Mouse (Mus musculus) embryonic facial prominence, embryonic 12.5 days (tissue): ENCODE results near the gene Mansc1. TPM values are rescaled to one million over a fixed set of nuclear protein-coding genes. Genes with fewer than 3 reads are reported as not detected.

Experiments used
- ATAC-seq: fragments of 200-750 bp; cut with Nextera tagmentation; 2 replicates; pipeline ENCODE4 v1.8.0; 2017; ENCODE audit not compliant: insufficient number of reproducible peaks, insufficient read depth, low FRiP score, low TSS enrichment
- H3K27ac ChIP-seq: fragments of 300-500 bp; sonication (generic); 2 replicates; pipeline ENCODE4 v1.5.1; 2016; ENCODE audit warnings: mild to moderate bottlenecking
- H3K27me3 ChIP-seq: fragments of 300-500 bp; sonication (generic); 2 replicates; pipeline ENCODE4 v1.6.1; 2016; ENCODE audit warnings: mild to moderate bottlenecking, moderate library complexity
- H3K36me3 ChIP-seq: fragments of 300-500 bp; sonication (generic); 2 replicates; pipeline ENCODE4 v1.6.1; 2016; ENCODE audit warnings: mild to moderate bottlenecking
- H3K4me1 ChIP-seq: fragments of 300-500 bp; sonication (generic); 2 replicates; pipeline ENCODE4 v1.6.1; 2016
- H3K4me2 ChIP-seq: fragments of 300-500 bp; sonication (generic); replicated peaks from 2 replicates; pipeline ENCODE4 v1.6.1; 2016; ENCODE audit warnings: mild to moderate bottlenecking, moderate library complexity
- H3K4me3 ChIP-seq: fragments of 300-500 bp; sonication (generic); 2 replicates; pipeline ENCODE4 v1.5.1; 2016; ENCODE audit warnings: mild to moderate bottlenecking
- H3K9ac ChIP-seq: fragments of 300-500 bp; sonication (generic); 2 replicates; pipeline ENCODE4 v1.6.1; 2016; ENCODE audit warnings: mild to moderate bottlenecking, moderate library complexity
- H3K9me3 ChIP-seq: fragments of 300-500 bp; sonication (generic); 2 replicates; pipeline ENCODE4 v1.6.1; 2016; ENCODE audit warnings: mild to moderate bottlenecking, moderate library complexity
- WGBS: fragments of 180-500 bp; shearing (Covaris S2); methylation state at CpG from one replicate; pipeline ENCODE4 v1.1.7; 2016; 5-methylcytosine and 5-hydroxymethylcytosine counted together
- polyA plus RNA-seq: library from polyadenylated mRNA; unstranded; fragments of >200 nt; fragmentation: Nextera tagmentation; extraction: Ambion mirVana; gene quantifications from 2 replicates; pipeline ENCODE4 v1.2.1, GENCODE M21; 2016

The Mansc1 gene
- polyA plus RNA-seq, 1 experiment from 2014 or later: 0.75 TPM

DNA sequence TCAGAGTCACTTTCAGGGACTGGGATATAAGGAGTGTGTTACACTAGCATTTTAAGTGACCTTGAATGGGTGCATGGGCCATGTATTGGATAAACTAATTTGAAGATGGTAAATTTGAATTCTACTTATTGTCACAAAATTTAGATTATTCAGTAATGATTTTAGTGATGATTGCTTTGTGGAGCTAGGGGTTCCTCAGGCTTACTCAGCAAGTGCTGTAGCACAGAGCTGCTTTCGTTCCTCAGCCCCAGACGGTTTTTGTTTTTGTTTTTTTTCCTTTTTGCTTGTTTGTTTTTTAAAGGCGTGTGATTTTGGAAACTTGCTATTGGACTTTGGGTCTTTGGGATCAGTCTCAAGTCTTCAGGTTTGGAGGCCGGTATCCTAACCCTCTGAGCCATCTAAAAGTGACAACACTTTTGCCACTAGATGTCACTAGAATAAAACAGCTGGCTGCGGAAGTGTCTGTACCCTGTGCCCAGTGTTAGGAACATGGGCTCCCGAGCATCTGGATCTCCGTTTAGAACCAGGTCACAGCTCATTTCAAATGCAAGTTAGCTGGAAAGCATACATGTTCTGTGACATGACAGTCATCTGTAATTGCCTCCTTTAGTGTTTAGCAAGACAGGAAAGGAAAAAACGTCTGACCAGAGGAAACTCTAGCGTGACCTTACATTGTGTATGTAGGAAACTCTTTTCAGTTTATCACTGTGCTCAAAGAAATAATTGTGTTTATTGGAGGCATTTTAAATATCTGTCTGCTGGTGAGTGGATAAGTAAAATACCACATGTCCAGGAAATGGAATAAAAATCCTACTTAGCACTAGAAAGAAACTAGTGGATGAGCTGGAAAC is 27.0 kb upstream of the Mansc1 start:
- Histone ChIP-seq H3K4me3 (no peak overlapping the region), H3K9ac (no peak overlapping the region), H3K27ac (no peak overlapping the region), H3K9me3 (no peaks in the 10 kb centered on the region), H3K4me2 (no peak overlapping the region), H3K27me3 (no peaks in the 10 kb centered on the region), H3K4me1 (peaks cover 5% of the 10 kb centered on the region; the same call in 1 of the 2 replicates), H3K36me3 (no peaks in the 10 kb centered on the region)
- WGBS: 22% methylated on average over 9 of the region's 9 CpGs
- peak; percentile 88; the same call in 1 of the 2 replicates for ATAC-seq

DNA sequence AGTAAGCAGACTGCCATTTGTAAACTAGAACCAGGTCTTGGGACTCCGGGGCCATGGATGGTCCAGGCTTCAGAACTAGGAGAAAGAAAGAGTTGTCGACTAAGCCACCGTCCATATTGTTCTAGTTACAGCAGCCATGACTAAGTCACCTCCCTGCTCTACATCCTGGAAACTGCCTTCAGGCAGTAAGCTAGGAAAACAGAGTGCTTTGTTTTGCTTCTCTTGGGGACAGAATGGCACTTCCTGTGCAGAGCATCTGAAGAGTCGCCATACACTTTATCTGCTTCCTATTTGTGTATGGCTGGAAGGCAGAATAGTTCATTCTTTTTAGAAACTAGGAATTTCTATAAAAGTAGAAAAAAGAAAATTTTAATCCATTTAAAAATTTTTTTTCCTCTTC is 24.2 kb upstream of the Mansc1 start:
- no peak for ATAC-seq
- 26% methylated on average over 4 of the region's 4 CpGs for WGBS
- peak overlapping the region; percentile 41; the same call in 1 of the 2 replicates for H3K27ac ChIP-seq

DNA sequence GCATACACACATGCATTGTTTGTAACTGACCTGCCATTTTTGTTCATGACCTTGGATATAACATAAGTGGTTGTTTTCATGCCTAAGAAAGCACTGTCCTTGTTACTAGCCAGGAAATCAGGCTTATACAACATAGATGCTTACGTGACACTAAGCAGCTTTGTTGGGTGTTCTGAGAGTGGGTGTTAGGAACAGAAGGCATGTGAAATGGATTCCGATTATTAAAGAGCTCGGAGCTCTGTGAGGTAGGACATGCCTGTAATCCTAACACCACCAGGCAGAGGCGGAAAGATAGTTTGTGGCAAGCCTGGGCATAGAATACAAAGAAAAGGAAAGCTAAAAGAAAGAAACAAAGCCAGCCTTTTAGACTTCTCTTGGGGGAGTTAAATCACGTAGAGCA is 16.1 kb upstream of the Mansc1 start:
- Histone ChIP-seq H3K27ac (peak overlapping the region; percentile 25; the same call in 1 of the 2 replicates), H3K36me3 (no peaks in the 10 kb centered on the region), H3K4me1 (peaks cover 15% of the 10 kb centered on the region; the same call in 1 of the 2 replicates)

More for the DNA sequence above, 24.2 kb upstream of the Mansc1 start:
- H3K4me3 ChIP-seq: no peak overlapping the region
- peaks cover 5% of the 10 kb centered on the region; the same call in 1 of the 2 replicates for H3K4me1 ChIP-seq
- H3K4me2 ChIP-seq: no peak overlapping the region
- no peak overlapping the region for H3K9ac ChIP-seq
- no peaks in the 10 kb centered on the region for H3K27me3 ChIP-seq
- H3K36me3 ChIP-seq: no peaks in the 10 kb centered on the region
- no peaks in the 10 kb centered on the region for H3K9me3 ChIP-seq

DNA sequence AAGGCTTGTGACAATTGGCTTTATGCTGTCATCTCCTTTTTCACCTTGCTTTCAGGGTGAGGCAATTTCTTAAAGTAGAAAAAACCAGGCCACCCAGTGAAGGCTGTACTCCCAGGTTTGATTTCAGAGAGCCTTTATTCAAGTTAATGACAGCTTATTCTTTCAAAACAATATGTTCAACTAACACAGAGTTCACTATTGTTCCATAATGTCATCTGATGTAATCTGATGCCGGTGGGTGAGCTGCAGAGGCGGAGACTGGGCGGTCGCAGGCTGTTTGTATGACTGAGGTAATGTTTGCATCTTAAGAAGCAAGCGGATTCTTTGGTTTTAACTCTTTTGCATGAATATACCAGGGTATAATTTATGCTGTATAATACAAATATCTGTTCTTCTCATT is 15.3 kb upstream of the Mansc1 start:
- Histone ChIP-seq H3K36me3 (no peaks in the 10 kb centered on the region), H3K4me2 (no peak overlapping the region), H3K4me3 (no peak overlapping the region), H3K27me3 (no peaks in the 10 kb centered on the region), H3K4me1 (peaks cover 15% of the 10 kb centered on the region; the same call in 1 of the 2 replicates), H3K9ac (no peak overlapping the region), H3K9me3 (no peaks in the 10 kb centered on the region), H3K27ac (no peak overlapping the region; the same call in 1 of the 2 replicates)
- ATAC-seq: 0 out of 2 replicates have a peak, but pooled peaks have one; percentile 56
- 25% methylated on average over 5 of the region's 5 CpGs for WGBS

More for the DNA sequence above, 16.1 kb upstream of the Mansc1 start:
- no peaks in the 10 kb centered on the region for H3K9me3 ChIP-seq
- H3K4me2 ChIP-seq: no peak overlapping the region
- no peak overlapping the region for H3K4me3 ChIP-seq
- no peak overlapping the region for H3K9ac ChIP-seq
- H3K27me3 ChIP-seq: no peaks in the 10 kb centered on the region
- WGBS: 68% methylated on average over 5 of the region's 5 CpGs
- no peak for ATAC-seq

DNA sequence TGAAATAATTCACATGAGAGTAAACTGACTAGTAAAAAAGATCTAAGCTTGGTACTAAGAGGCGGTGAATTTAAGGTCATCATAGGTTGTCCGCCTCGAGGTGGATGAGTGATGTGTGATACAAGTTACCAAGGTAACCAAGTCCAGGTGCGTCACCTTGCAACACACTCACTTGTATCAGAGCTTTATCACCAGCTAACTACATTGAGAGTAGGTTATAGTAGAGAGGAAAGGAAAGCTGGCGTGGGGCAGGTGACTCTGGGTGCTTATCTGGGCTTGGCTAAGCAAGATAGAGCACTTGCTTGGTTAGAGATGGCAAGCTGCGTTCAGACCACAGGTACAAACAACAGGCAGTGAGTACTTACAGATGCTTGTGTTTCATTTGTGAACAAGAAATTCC is 14.5 kb upstream of the Mansc1 start:
- Histone ChIP-seq H3K9me3 (no peaks in the 10 kb centered on the region), H3K4me1 (peaks cover 15% of the 10 kb centered on the region; the same call in 1 of the 2 replicates), H3K36me3 (no peaks in the 10 kb centered on the region), H3K27me3 (no peaks in the 10 kb centered on the region), H3K27ac (no peak overlapping the region), H3K4me2 (no peak overlapping the region), H3K4me3 (no peak overlapping the region), H3K9ac (no peak overlapping the region)
- WGBS: 84% methylated on average over 6 of the region's 6 CpGs
- ATAC-seq: no peak

DNA sequence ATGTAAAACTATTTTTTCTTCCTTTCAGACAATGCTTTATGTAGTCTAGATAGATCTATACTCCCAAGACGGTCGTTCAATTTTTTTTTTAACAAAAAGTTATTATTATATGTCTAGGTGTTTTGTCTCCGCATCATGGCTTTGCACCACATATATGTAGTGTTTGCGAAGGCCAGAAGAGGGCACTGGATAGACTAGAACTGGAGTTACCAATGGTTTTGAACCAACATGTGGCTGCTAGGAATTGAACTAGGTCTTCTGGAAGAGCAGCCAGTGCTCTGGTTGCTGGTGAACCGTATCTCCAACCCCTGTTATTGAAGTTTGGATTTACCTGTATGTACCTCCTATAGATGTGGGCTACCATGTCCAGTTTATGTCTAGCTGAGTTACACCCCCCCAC is 11.0 kb upstream of the Mansc1 start:
- Histone ChIP-seq H3K27me3 (no peaks in the 10 kb centered on the region), H3K4me3 (no peak overlapping the region), H3K4me2 (no peak overlapping the region), H3K9ac (no peak overlapping the region), H3K36me3 (no peaks in the 10 kb centered on the region), H3K4me1 (peaks cover 9% of the 10 kb centered on the region; the same call in 1 of the 2 replicates), H3K9me3 (no peaks in the 10 kb centered on the region), H3K27ac (no peak overlapping the region)
- no peak for ATAC-seq
- 87% methylated on average over 5 of the region's 5 CpGs for WGBS

DNA sequence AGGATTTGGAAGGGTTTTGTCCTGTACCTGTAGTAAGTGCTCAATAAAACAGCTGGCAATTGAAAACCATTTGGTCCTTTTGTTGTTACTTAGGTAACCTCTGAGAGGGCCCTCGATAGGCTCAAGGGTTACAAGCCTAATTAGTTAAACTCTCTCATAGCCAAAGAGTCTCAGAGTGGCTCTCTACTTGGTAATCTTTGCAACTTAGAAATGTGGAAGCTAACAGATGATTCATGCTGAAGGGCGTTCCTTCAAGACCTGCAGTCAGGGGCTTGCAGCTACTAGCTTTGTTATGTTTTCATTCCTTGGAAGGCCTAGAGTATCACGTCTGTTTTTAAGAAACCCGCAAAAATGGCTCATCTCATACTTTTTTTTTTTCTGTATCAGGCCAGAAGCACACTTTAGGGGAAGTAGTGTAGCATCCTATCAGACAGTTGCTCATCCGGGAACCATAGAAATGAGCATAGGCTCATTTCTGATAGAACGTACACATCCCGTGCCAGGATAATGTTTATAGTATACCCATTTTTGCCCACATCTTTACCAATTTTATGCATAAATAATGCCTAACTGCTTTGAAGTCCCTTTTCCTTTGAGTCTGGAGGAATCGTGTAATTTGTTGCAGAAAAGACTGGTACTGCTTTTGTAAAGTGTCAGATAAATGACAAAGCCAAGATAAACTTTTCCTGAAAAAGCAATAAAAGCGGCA is 9.6 kb upstream of the Mansc1 start:
- Histone ChIP-seq H3K9ac (no peak overlapping the region), H3K36me3 (no peaks in the 10 kb centered on the region), H3K9me3 (no peaks in the 10 kb centered on the region), H3K4me3 (peak overlapping the region; percentile 79), H3K4me2 (peak overlapping the region; percentile 66), H3K27ac (no peak overlapping the region), H3K27me3 (no peaks in the 10 kb centered on the region), H3K4me1 (no peaks in the 10 kb centered on the region)
- WGBS: 77% methylated on average over 9 of the region's 9 CpGs
- ATAC-seq: no peak

DNA sequence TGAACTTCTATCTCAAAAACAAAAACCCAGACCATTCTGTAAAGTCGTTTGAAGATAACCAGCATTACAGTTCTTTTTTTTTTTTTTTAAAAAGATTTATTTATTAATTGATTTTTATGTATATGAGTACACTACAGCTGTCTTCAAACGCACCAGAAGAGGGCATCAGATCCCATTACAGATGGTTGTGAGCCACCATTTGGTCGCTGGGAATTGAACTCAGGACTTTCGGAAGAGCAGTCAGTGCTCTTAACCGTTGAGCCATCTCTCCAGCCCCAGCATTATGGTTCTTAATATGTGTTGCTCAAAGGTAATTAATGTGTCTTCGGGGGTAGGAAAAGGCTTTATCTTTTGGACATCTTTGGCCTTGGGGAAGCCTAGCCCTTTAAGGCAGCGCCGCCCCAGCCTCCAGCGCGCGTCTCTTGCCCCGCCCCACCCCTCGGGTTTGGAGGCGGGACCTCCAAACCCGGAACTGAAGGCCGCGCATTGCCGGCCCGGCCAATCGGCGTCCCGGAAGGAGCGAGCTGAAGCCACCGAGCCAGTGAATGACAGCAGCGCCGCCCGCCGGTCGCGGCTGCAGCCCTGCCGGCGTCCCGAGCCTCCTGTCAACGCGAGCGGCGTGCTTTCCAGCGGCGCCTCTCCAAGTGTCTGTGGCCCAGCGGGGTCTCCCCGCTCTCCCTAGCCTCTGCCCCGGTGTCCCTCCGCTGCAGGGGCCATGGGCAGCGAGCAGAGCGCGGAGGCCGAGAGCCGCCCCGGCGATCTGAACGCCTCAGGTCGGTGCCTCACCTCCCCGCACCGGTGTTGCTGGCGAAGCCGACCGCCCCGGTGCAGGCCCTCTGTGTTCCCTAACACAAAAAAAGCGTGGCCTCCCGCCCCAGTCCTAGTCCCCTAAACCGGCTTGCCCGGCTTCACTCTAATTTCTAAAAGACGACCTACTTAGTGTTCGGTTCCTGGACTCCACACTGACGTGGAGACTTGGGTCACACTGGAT is 8.5 kb upstream of the Mansc1 start:
- Histone ChIP-seq H3K36me3 (no peaks in the 10 kb centered on the region), H3K4me2 (peak overlapping the region; percentile 66), H3K27ac (no peak overlapping the region), H3K27me3 (no peaks in the 10 kb centered on the region), H3K9ac (peak overlapping the region; percentile 89), H3K4me3 (peak overlapping the region; percentile 79), H3K4me1 (no peaks in the 10 kb centered on the region), H3K9me3 (no peaks in the 10 kb centered on the region)
- peak; percentile 97 for ATAC-seq
- 2% methylated on average over 65 of the region's 65 CpGs for WGBS

DNA sequence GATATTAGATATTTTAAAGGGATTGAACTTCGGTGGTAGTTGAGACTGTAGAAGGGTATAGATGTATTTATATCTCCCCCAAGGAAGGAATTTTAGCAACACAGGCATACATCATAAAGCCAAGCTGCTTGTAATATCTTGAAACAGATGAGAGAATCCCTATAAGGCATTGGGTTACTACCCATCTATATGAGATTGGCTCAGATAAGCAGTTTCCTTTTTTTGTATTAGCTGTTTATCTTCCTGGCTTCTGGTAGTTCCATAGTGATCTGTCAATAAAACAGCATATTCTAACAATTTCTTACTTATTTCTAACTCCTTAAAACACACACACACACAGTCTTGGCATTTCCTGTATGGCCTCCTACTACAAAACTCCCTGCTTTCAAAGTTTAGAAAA is 7.6 kb upstream of the Mansc1 start:
- Histone ChIP-seq H3K4me2 (no peak overlapping the region), H3K9ac (no peak overlapping the region), H3K27me3 (no peaks in the 10 kb centered on the region), H3K4me3 (no peak overlapping the region), H3K9me3 (no peaks in the 10 kb centered on the region), H3K27ac (no peak overlapping the region), H3K36me3 (no peaks in the 10 kb centered on the region), H3K4me1 (no peaks in the 10 kb centered on the region)
- ATAC-seq: no peak
- WGBS: 81% methylated on average over 1 of the region's 1 CpGs

DNA sequence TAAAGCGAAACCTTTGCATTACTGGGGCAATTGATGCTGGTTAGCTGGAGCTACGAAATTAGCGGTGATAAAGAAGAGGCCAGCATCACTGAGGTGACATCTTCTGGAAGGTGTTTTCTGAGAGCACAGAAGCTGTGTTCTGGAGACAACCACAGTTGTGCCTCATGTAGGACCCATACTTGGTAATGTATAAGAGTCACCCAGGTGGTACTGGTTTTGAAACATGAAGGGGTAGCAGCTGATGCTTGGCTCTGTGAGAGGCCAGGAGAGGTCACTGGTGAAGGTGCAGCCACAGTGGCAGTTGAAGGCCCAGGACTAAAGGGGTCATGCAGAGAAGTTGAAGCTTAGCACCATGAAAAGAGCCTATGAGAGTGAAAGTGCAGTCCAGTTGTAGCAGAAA is 6.9 kb upstream of the Mansc1 start, which contains the start of gene Borcs5:
TSS of gene Borcs5 (plus strand) at position 301 of the 400 bp plus-strand sequence.
- Histone ChIP-seq H3K4me1 (no peaks in the 10 kb centered on the region), H3K4me3 (no peak within 1 kb of the TSS), H3K36me3 (no peaks in the 10 kb centered on the region), H3K27ac (no peak within 1 kb of the TSS), H3K4me2 (no peak within 1 kb of the TSS), H3K9ac (no peak within 1 kb of the TSS), H3K27me3 (no peaks in the 10 kb centered on the region), H3K9me3 (no peaks in the 10 kb centered on the region)
- WGBS: 89% methylated on average over 3 of the region's 3 CpGs
- ATAC-seq: no peak

DNA sequence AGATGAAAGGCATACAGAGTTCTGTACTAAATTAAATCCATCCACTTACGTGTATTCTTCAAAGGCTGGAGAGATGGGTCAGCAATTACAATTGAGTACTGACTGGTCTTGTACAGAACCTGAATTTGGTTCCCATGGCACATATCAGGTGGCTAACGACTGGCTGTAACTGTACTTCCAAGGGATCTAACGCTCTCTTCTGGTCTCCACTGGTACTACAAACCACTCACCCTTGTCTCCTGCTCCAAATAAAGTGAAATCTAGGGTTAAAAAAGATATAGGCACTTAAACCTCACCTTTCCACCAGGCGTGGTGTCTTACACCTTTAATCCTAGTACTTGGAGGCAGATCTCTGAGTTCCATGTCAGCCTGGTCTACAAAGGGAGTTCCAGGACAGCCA is 4.2 kb upstream of the Mansc1 start:
- no peaks in the 10 kb centered on the region for H3K36me3 ChIP-seq
- ATAC-seq: no peak
- H3K9ac ChIP-seq: no peak overlapping the region
- peaks cover 5% of the 10 kb centered on the region; the same call in 1 of the 2 replicates for H3K4me1 ChIP-seq
- peaks cover 16% of the 10 kb centered on the region for H3K27me3 ChIP-seq
- no peaks in the 10 kb centered on the region for H3K9me3 ChIP-seq
- WGBS: 54% methylated on average over 4 of the region's 4 CpGs
- no peak overlapping the region for H3K4me3 ChIP-seq
- H3K27ac ChIP-seq: no peak overlapping the region
- H3K4me2 ChIP-seq: no peak overlapping the region
